Mouse (Mus musculus) small intestine, adult 2 months (tissue): Measurements from ENCODE around the gene Neurl3. TPM values are rescaled to one million over a fixed set of nuclear protein-coding genes. Genes with fewer than 3 reads are reported as not detected.
A peak's percentile ranks its signal among the peaks of the same experiment; 100 is the strongest.

Source experiments
- H3K27ac ChIP-seq: fragments of 200-500 bp; 2 replicates; pipeline ENCODE4 v1.5.1; 2012; ENCODE audit warnings: low read depth, low read length, control low read depth, inconsistent platforms; ENCODE audit not compliant: insufficient read depth
- H3K27me3 ChIP-seq: fragments of 200-500 bp; 2 replicates; pipeline ENCODE4 v1.6.1; 2012; ENCODE audit warnings: mild to moderate bottlenecking, moderate library complexity, low read length, inconsistent platforms; ENCODE audit not compliant: control insufficient read depth, insufficient read depth
- H3K36me3 ChIP-seq: fragments of 200-500 bp; 2 replicates; pipeline ENCODE4 v1.6.1; 2012; ENCODE audit warnings: mild to moderate bottlenecking, low read length, control low read depth, inconsistent platforms; ENCODE audit not compliant: control insufficient read depth, insufficient read depth
- H3K4me1 ChIP-seq: fragments of 200-500 bp; 2 replicates; pipeline ENCODE4 v1.6.1; 2012; ENCODE audit warnings: low read length, inconsistent platforms, mixed read lengths; ENCODE audit not compliant: control insufficient read depth, insufficient read depth, insufficient read length
- H3K4me3 ChIP-seq: fragments of 200-500 bp; 2 replicates; pipeline ENCODE4 v1.5.1; 2012; ENCODE audit warnings: low read depth, mild to moderate bottlenecking, control low read depth, inconsistent platforms, low read length, moderate library complexity
- CTCF ChIP-seq: fragments of 200-500 bp; IDR thresholded peaks from 2 replicates; pipeline ENCODE4 v1.5.1; 2012; ENCODE audit warnings: low read depth, mild to moderate bottlenecking, control low read depth, inconsistent platforms, low read length, moderate library complexity, mixed read lengths; ENCODE audit not compliant: insufficient replicate concordance, insufficient read length; ENCODE audit errors: extremely low read depth
- POLR2A ChIP-seq: fragments of 200-500 bp; IDR thresholded peaks from 2 replicates; pipeline ENCODE4 v1.6.1; 2012; ENCODE audit warnings: low read depth, mild to moderate bottlenecking, control low read depth, inconsistent platforms, low read length, moderate library complexity
- WGBS: fragments of 180-500 bp; shearing (Covaris S2); methylation state at CpG from one replicate; pipeline ENCODE4 v1.1.7; 2018; 5-methylcytosine and 5-hydroxymethylcytosine counted together
- polyA plus RNA-seq: library from polyadenylated mRNA; depleted of rRNA; stranded (reverse); fragments of >200 nt; gene quantifications from 2 replicates; pipeline ENCODE4 v1.2.3, GENCODE M21; 2012

Neurl3 gene
- polyA plus RNA-seq, 1 experiment, result 170 TPM

GRCm38 (mm10) chr1:36260418-36260817 is 14.1 kb downstream of the Neurl3 start:
- Histone ChIP-seq H3K27ac (no peak overlapping the region), H3K36me3 (peaks cover 3% of the 10 kb centered on the region), H3K27me3 (no peaks in the 10 kb centered on the region), H3K4me1 (peaks cover 3% of the 10 kb centered on the region), H3K4me3 (no peak overlapping the region)
- WGBS, result 94% methylated on average over 1 of the region's 1 CpGs
- no peak for TF ChIP-seq CTCF
- TF ChIP-seq POLR2A, result no peak

GRCm38 (mm10) chr1:36259281-36259680 is 15.2 kb downstream of the Neurl3 start:
- H3K27me3 ChIP-seq, result no peaks in the 10 kb centered on the region
- H3K36me3 ChIP-seq, result no peaks in the 10 kb centered on the region
- no peak overlapping the region for H3K4me3 ChIP-seq
- 0 out of 2 replicates have a peak overlapping the region, but pooled peaks have one; percentile 8 for H3K27ac ChIP-seq
- H3K4me1 ChIP-seq, result peaks cover 2% of the 10 kb centered on the region; the same call in 1 of the 2 replicates
- no peak for TF ChIP-seq POLR2A
- no peak for TF ChIP-seq CTCF
- 92% methylated on average over 2 of the region's 2 CpGs for WGBS

GRCm38 (mm10) chr1:36258631-36259030 is 15.8 kb downstream of the Neurl3 start:
- 72% methylated on average over 2 of the region's 2 CpGs for WGBS
- TF ChIP-seq CTCF (no peak), POLR2A (no peak)
- H3K27ac ChIP-seq, result no peak overlapping the region

GRCm38 (mm10) chr1:36257276-36257675 is 17.2 kb downstream of the Neurl3 start:
- no peak for TF ChIP-seq POLR2A
- no peak for TF ChIP-seq CTCF
- Histone ChIP-seq H3K27ac (no peak overlapping the region), H3K4me1 (no peaks in the 10 kb centered on the region), H3K4me3 (no peak overlapping the region), H3K27me3 (no peaks in the 10 kb centered on the region), H3K36me3 (no peaks in the 10 kb centered on the region)
- 84% methylated on average over 8 of the region's 8 CpGs for WGBS

More at GRCm38 (mm10) chr1:36258631-36259030, 15.8 kb downstream of the Neurl3 start:
- H3K36me3 ChIP-seq, result no peaks in the 10 kb centered on the region
- no peaks in the 10 kb centered on the region for H3K27me3 ChIP-seq
- H3K4me1 ChIP-seq, result no peaks in the 10 kb centered on the region
- no peak overlapping the region for H3K4me3 ChIP-seq

GRCm38 (mm10) chr1:36255871-36256640 is 18.4 kb downstream of the Neurl3 start:
- 70% methylated on average over 20 of the region's 20 CpGs for WGBS
- H3K27me3 ChIP-seq, result no peaks in the 10 kb centered on the region
- peaks cover 4% of the 10 kb centered on the region; the same call in 1 of the 2 replicates for H3K4me1 ChIP-seq
- no peaks in the 10 kb centered on the region for H3K36me3 ChIP-seq
- no peak overlapping the region for H3K27ac ChIP-seq
- no peak overlapping the region for H3K4me3 ChIP-seq
- no peak for TF ChIP-seq CTCF
- TF ChIP-seq POLR2A, result no peak

- H3K27me3 ChIP-seq, result no peaks in the 10 kb centered on the region
- TF ChIP-seq CTCF, result peak; percentile 74
- no peak for TF ChIP-seq POLR2A
- 19% methylated on average over 25 of the region's 25 CpGs for WGBS
- no peaks in the 10 kb centered on the region for H3K36me3 ChIP-seq
- no peak overlapping the region for H3K27ac ChIP-seq
- H3K4me3 ChIP-seq, result peak overlapping the region; percentile 23
- H3K4me1 ChIP-seq, result peaks cover 5% of the 10 kb centered on the region; the same call in 1 of the 2 replicates
Observed at GRCm38 (mm10) chr1:36254635-36255360, 19.7 kb downstream of the Neurl3 start.

GRCm38 (mm10) chr1:36252791-36253190 is 21.7 kb downstream of the Neurl3 start:
- peaks cover 5% of the 10 kb centered on the region; the same call in 1 of the 2 replicates for H3K4me1 ChIP-seq
- no peak overlapping the region for H3K27ac ChIP-seq
- H3K27me3 ChIP-seq, result no peaks in the 10 kb centered on the region
- TF ChIP-seq POLR2A (no peak), CTCF (peak; percentile 84; the same call in 1 of the 2 replicates)
- WGBS, result 2% methylated on average over 6 of the region's 6 CpGs
- H3K36me3 ChIP-seq, result no peaks in the 10 kb centered on the region
- no peak overlapping the region for H3K4me3 ChIP-seq
